Mouse (Mus musculus) heart, adult 2 months (tissue): ENCODE measurements around the gene Foxj3.

ENCODE experiments used
- CTCF ChIP-seq: fragments of 200-600 bp; IDR thresholded peaks from 2 replicates; pipeline ENCODE4 v1.8.1; 2022; ENCODE audit warnings: antibody characterized with exemption, mild to moderate bottlenecking, moderate library complexity
- EP300 ChIP-seq: fragments of 200-500 bp; IDR thresholded peaks from 2 replicates; pipeline ENCODE4 v1.6.1; 2011; ENCODE audit warnings: low read depth, low read length, control low read depth; ENCODE audit not compliant: insufficient read depth

GRCm38 (mm10) chr4:119492933-119493327 is 43.9 kb upstream of the Foxj3 start:
- TF ChIP-seq CTCF, result no peak
- TF ChIP-seq EP300, result no peak
